In genomic region chr6:91080033-91080432, GRCm38 (mm10) we compare ENCODE assay signal across 12 mouse cellular contexts. TPM values are rescaled to one million over a fixed set of nuclear protein-coding genes. Genes with fewer than 3 reads are reported as not detected.
DNase-seq lines count a peak whose midpoint lies in the region; TF ChIP-seq lines count a peak whose summit lies in the region.
"Had no signal": no experiment of that assay in that cellular context is flagged by ENCODE, and none has a peak within 500 bp of the region (broad histone marks: within the 10 kb centered on the region; RNA-seq: fewer than 3 reads in every experiment).

No protein-coding gene starts in this region.

- H3K27me3 ChIP-seq in hindbrain, embryonic 10.5 days (ENCODE audit: insufficient read depth, poor library complexity, severe bottlenecking), result no peaks in the 10 kb centered on the region
- H3K27me3 ChIP-seq: forebrain, embryonic 13.5 days had no signal

- H3K36me3 ChIP-seq in hindbrain, embryonic 10.5 days, result peaks cover 52% of the 10 kb centered on the region

- H3K27ac ChIP-seq in gastrocnemius, adult 2 months, result no peak overlapping the region
- no peak overlapping the region for H3K27ac ChIP-seq in hindbrain, embryonic 10.5 days
- H3K27ac ChIP-seq: forebrain, embryonic 13.5 days had no signal

- H3K9me3 ChIP-seq in hindbrain, embryonic 10.5 days, result no peaks in the 10 kb centered on the region
- H3K9me3 ChIP-seq: forebrain, embryonic 13.5 days; G1E had no signal

- TF ChIP-seq CTCF in gastrocnemius, adult 2 months (IDR thresholded peaks at IDR 0.05), result peak; percentile 56
- peak; percentile 37; the same call in 1 of the 2 replicates for TF ChIP-seq CTCF in lung, adult 2 months (IDR thresholded peaks at IDR 0.05; ENCODE audit: insufficient read depth, low read length)

- no peak overlapping the region for H3K4me3 ChIP-seq in gastrocnemius, adult 2 months
- H3K4me3 ChIP-seq in lung, adult 2 months (replicated peaks; ENCODE audit: extremely low read depth, low read depth, low read length), result no peak overlapping the region
- H3K4me3 ChIP-seq in hindbrain, embryonic 10.5 days, result no peak overlapping the region
- H3K4me3 ChIP-seq: forebrain, embryonic 13.5 days had no signal

- TF ChIP-seq POLR2A in lung, adult 2 months (IDR thresholded peaks at IDR 0.05; ENCODE audit: borderline replicate concordance, extremely low read depth, low read depth, low read length), result no peak

- intact Hi-C loops in gastrocnemius, adult 2 months (cut with DNase I), result no loop called here
- intact Hi-C loops in gastrocnemius, postnatal 14 days (cut with DNase I; ENCODE audit: low total_unique reads), result no loop called here

- 21% methylated on average over 1 of the region's 1 CpGs for WGBS in lung, adult 2 months
- WGBS in hindbrain, embryonic 10.5 days, result 54% methylated on average over 1 of the region's 1 CpGs

- no peak for DNase-seq in gastrocnemius, adult 2 months
- DNase-seq in gastrocnemius, postnatal 14 days, result no peak
- no peak for DNase-seq in lung, adult 2 months
- no peak for DNase-seq in lung, postnatal 4 days
- peak; percentile 28 for DNase-seq in R1 (ENCODE audit: low read depth, low spot score)
- DNase-seq in mesoderm, embryonic 11.5 days (ENCODE audit: low read depth, low spot score), result peak; percentile 10
- no peak for DNase-seq in hindbrain, embryonic 10.5 days (ENCODE audit: low spot score)
- no peak for DNase-seq in right cerebral cortex, postnatal 36 days (ENCODE audit: low spot score in 2 of 2)
- DNase-seq: cerebellum, postnatal 25 days; right cerebral cortex, postnatal 14 days had no signal

- no peaks in the 10 kb centered on the region for H3K4me1 ChIP-seq in lung, adult 2 months (ENCODE audit: control insufficient read depth, insufficient read depth, low read length)
- peaks cover 4% of the 10 kb centered on the region; the same call in 1 of the 2 replicates for H3K4me1 ChIP-seq in hindbrain, embryonic 10.5 days (replicated peaks)
- H3K4me1 ChIP-seq: forebrain, embryonic 13.5 days had no signal

RNA-seq across cellular contexts. Expression of gene Nup210, which starts 36.6 kb away (rescaled TPM):
- 10 to 100 TPM; 18.8 to 31.7 TPM for total RNA-seq in gastrocnemius, adult 2 months (2021)
- total RNA-seq in gastrocnemius, postnatal 14 days (2021), result 10 to 100 TPM; 16.9 to 18.1 TPM
- 25.7 and 40.2 TPM in 2 replicates for polyA plus RNA-seq in lung, adult 2 months (2012; rRNA removed)
- 24.0 and 28.8 TPM in 2 replicates for polyA plus RNA-seq in hindbrain, embryonic 10.5 days (2016; fragmentation: Nextera tagmentation; extraction: Ambion mirVana)

Comparison
In these comparisons a context has a peak if more than half of its experiments do, and no peak if none do; other contexts are left out.
1. DNase-seq: peak in R1 (single experiment) and mesoderm, embryonic 11.5 days (single experiment); none in gastrocnemius, adult 2 months (single experiment), gastrocnemius, postnatal 14 days (single experiment), lung, adult 2 months (single experiment), lung, postnatal 4 days (0 of 2), hindbrain, embryonic 10.5 days (single experiment) and right cerebral cortex, postnatal 36 days (0 of 2).